In the genomic region with DNA sequence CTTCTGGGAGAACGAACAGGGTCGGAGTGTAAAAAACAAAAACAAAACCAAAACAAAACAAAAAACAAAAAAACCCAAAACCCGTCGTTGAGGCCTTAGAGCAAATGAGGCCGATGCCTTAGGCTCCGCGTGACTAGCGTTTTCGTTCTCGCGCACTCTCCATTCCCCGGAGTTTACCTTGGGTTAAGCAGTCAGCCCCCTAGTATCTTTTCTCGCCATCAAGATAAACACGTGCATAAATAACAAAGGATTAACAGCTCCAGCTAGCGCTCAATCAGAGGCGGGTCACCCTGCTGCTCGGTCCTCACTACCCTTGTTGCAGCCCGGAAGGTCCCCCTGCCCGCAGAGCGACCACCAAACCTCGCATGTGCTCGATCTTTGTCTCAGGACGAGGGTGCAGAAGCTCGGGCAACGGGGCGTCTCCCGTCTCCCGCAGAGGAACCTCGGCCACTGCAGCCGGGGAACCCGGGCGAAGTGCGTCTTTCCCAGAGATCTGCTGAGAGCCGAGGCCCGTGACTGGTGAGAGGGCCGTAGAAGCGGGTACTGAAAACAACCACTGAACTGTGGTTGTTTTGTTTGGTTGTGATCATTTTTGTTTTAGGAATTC, we compare ENCODE assay signal across 1 mouse cellular context.
TF ChIP-seq lines count a peak whose summit lies in the region.

No protein-coding gene starts in this region.

TF ChIP-seq in MEL, 35 proteins besides CTCF, POLR2A, EP300 and RAD21:
- no peak for TF ChIP-seq POLR2AphosphoS5 (IDR thresholded peaks at IDR 0.05; ENCODE audit: borderline replicate concordance, low read depth, low read length)
- no peak for TF ChIP-seq MAFK (IDR thresholded peaks at IDR 0.05; ENCODE audit: borderline replicate concordance, low read depth, low read length)
- TF ChIP-seq POLR2AphosphoS2 (IDR thresholded peaks at IDR 0.05; ENCODE audit: low read length): peak; percentile 43; the same call in 1 of the 2 replicates
- TF ChIP-seq NRF1 (IDR thresholded peaks at IDR 0.05; ENCODE audit: insufficient read depth, low read depth, low read length, poor library complexity, severe bottlenecking): peak; percentile 47; the same call in 1 of the 2 replicates
- TF ChIP-seq MAZ (IDR thresholded peaks at IDR 0.05; ENCODE audit: low read depth, low read length): 0 out of 2 replicates have a peak, but pooled peaks have one; percentile 54
- TF ChIP-seq NELFE (IDR thresholded peaks at IDR 0.05; ENCODE audit: low read depth, low read length): peak; percentile 67
- TF ChIP-seq ETS1 (IDR thresholded peaks at IDR 0.05; ENCODE audit: low read depth, low read length): peak; percentile 75
- TF ChIP-seq USF1 (IDR thresholded peaks at IDR 0.05; ENCODE audit: low read depth, low read length): peak; percentile 68
- TF ChIP-seq E2F4 (IDR thresholded peaks at IDR 0.05; ENCODE audit: borderline replicate concordance, low read depth, low read length): no peak
- peak; percentile 77; the same call in 1 of the 2 replicates for TF ChIP-seq UBTF (IDR thresholded peaks at IDR 0.05; ENCODE audit: borderline replicate concordance, insufficient read depth, low read depth, low read length)
- peak; percentile 87 for TF ChIP-seq CHD1 (IDR thresholded peaks at IDR 0.05; ENCODE audit: low read depth, low read length)
- no peak for TF ChIP-seq GABPA (IDR thresholded peaks at IDR 0.05; ENCODE audit: low read depth, low read length)
- peak; percentile 88 for TF ChIP-seq MAX (IDR thresholded peaks at IDR 0.05; ENCODE audit: low read length)
- no peak for TF ChIP-seq ZC3H11A (IDR thresholded peaks at IDR 0.05; ENCODE audit: low read depth, low read length)
- TF ChIP-seq SIN3A (IDR thresholded peaks at IDR 0.05; ENCODE audit: low read length): peak; percentile 65; the same call in 1 of the 2 replicates
- no peak for TF ChIP-seq SMC3 (IDR thresholded peaks at IDR 0.05; ENCODE audit: low read depth, low read length)
- TF ChIP-seq TCF12 (IDR thresholded peaks at IDR 0.05; ENCODE audit: low read depth, low read length): no peak
- TF ChIP-seq ZKSCAN1 (IDR thresholded peaks at IDR 0.05; ENCODE audit: low read depth, low read length): peak; percentile 61; the same call in 1 of the 2 replicates
- TF ChIP-seq ZNF384 (IDR thresholded peaks at IDR 0.05; ENCODE audit: low read depth, low read length): no peak; the same call in 1 of the 2 replicates
- TF ChIP-seq KAT2A (conservative IDR thresholded peaks at IDR 0.05; ENCODE audit: low read depth, low read length): no peak
- peak; percentile 92 for TF ChIP-seq GATA1 (IDR thresholded peaks at IDR 0.05; ENCODE audit: low read depth, low read length)
- peak; percentile 91 for TF ChIP-seq TBP (IDR thresholded peaks at IDR 0.05; ENCODE audit: low read depth, low read length)
- TF ChIP-seq HCFC1 (IDR thresholded peaks at IDR 0.05; ENCODE audit: low read depth, low read length): peak; percentile 55
- TF ChIP-seq USF2 (IDR thresholded peaks at IDR 0.05; ENCODE audit: borderline replicate concordance in 1 of 2, insufficient read depth in 1 of 2, low read depth in 1 of 2, low read length in 2 of 2): no peak
- TF ChIP-seq ELF1 (IDR thresholded peaks at IDR 0.05; ENCODE audit: low read depth, low read length): no peak
- peak; percentile 69; the same call in 1 of the 2 replicates for TF ChIP-seq BHLHE40 (IDR thresholded peaks at IDR 0.05; ENCODE audit: borderline replicate concordance, low read depth, low read length)
- peak; percentile 66 for TF ChIP-seq MXI1 (IDR thresholded peaks at IDR 0.05; ENCODE audit: low read depth, low read length)
- TF ChIP-seq CHD2 (IDR thresholded peaks at IDR 0.05; ENCODE audit: low read length): peak; percentile 76
- peak; percentile 97 for TF ChIP-seq ZMIZ1 (IDR thresholded peaks at IDR 0.05; ENCODE audit: low read depth, low read length)
- TF ChIP-seq TAL1 (IDR thresholded peaks at IDR 0.05; ENCODE audit: low read length): no peak
- TF ChIP-seq MYC (IDR thresholded peaks at IDR 0.05; ENCODE audit: low read depth, low read length): peak; percentile 90
- 0 out of 2 replicates have a peak, but pooled peaks have one; percentile 13 for TF ChIP-seq MEF2A (IDR thresholded peaks at IDR 0.05; ENCODE audit: extremely low read depth, insufficient replicate concordance, low read depth, low read length, poor library complexity, severe bottlenecking)
- no peak for TF ChIP-seq JUND (IDR thresholded peaks at IDR 0.05; ENCODE audit: low read depth, low read length)
- TF ChIP-seq RCOR1 (IDR thresholded peaks at IDR 0.05; ENCODE audit: low read depth, low read length): peak; percentile 26; the same call in 1 of the 2 replicates
- TF ChIP-seq MYB (IDR thresholded peaks at IDR 0.05; ENCODE audit: low read depth, low read length): no peak
